Mouse (Mus musculus) embryonic facial prominence, embryonic 14.5 days (tissue): ENCODE measurements at regions not wholly inside any gene's neighbourhood (a gene's known extent, or its start where the extent isn't known, plus 50 kb on each side); places are given as distances from the start of the nearest gene placed in this dataset.

Experiments
- ATAC-seq: fragments of 200-750 bp; cut with Nextera tagmentation; 2 replicates; pipeline ENCODE4 v1.8.0; 2017; ENCODE audit warnings: low read depth, moderate number of reproducible peaks, moderate TSS enrichment
- DNase-seq: peaks from one replicate; pipeline ENCODE4 v3.0.0-alpha.2; 2015; ENCODE audit warnings: low spot score
- H3K27ac ChIP-seq: fragments of 300-500 bp; sonication (generic); replicated peaks from 2 replicates; pipeline ENCODE4 v1.5.1; 2014; ENCODE audit warnings: low read depth, mild to moderate bottlenecking, low read length, moderate library complexity
- H3K27me3 ChIP-seq: fragments of 300-500 bp; sonication (generic); replicated peaks from 2 replicates; pipeline ENCODE4 v1.6.1; 2014; ENCODE audit warnings: low read length; ENCODE audit not compliant: control insufficient read depth, insufficient read depth
- H3K36me3 ChIP-seq: fragments of 300-500 bp; sonication (generic); 2 replicates; pipeline ENCODE4 v1.6.1; 2014; ENCODE audit warnings: low read length, mixed read lengths; ENCODE audit not compliant: control insufficient read depth, insufficient read depth
- H3K4me1 ChIP-seq: fragments of 300-500 bp; sonication (generic); 2 replicates; pipeline ENCODE4 v1.6.1; 2014; ENCODE audit warnings: antibody characterized with exemption, low read length; ENCODE audit not compliant: control insufficient read depth, insufficient read depth
- H3K4me2 ChIP-seq: fragments of 300-500 bp; sonication (generic); 2 replicates; pipeline ENCODE4 v1.6.1; 2014; ENCODE audit warnings: low read depth, mild to moderate bottlenecking, low read length, moderate library complexity, mixed read lengths
- H3K4me3 ChIP-seq: fragments of 300-500 bp; sonication (generic); 2 replicates; pipeline ENCODE4 v1.5.1; 2014; ENCODE audit warnings: low read depth, mild to moderate bottlenecking, low read length
- H3K9ac ChIP-seq: fragments of 300-500 bp; sonication (generic); 2 replicates; pipeline ENCODE4 v1.6.1; 2014; ENCODE audit warnings: low read depth, mild to moderate bottlenecking, low read length, moderate library complexity, mixed read lengths
- H3K9me3 ChIP-seq: fragments of 300-500 bp; sonication (generic); 2 replicates; pipeline ENCODE4 v1.6.1; 2016; ENCODE audit warnings: low read length; ENCODE audit not compliant: control insufficient read depth
- WGBS: fragments of 180-500 bp; shearing (Covaris S2); extraction: QIAGEN DNeasy Blood & Tissue Kit; methylation state at CpG from one replicate; pipeline ENCODE4 v1.1.7; 2014; 5-methylcytosine and 5-hydroxymethylcytosine counted together

DNA sequence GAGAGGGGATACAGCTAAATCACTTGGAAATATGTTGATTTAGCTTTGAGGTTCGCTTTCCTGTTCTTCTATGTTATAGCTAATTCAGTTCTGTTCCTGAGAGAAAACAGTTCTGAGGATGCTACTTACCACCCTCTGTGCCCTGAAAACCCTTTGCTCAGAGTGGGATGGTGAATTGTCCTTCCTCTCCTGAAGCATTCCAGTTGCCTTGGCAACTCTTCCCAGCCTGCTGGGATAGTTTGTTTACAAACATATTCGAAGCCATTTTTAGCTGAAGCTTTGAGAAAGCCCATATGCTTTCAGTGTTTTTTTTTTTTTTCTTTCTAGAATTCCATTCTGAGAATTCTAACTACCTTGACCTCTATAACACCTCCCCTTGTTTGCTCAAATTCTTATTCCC, 530.1 kb upstream of the Marcks start:
- no peak for DNase-seq
- Histone ChIP-seq H3K9ac (no peak overlapping the region), H3K4me2 (no peak overlapping the region), H3K36me3 (no peaks in the 10 kb centered on the region), H3K4me1 (no peaks in the 10 kb centered on the region), H3K4me3 (no peak overlapping the region), H3K27ac (no peak overlapping the region), H3K9me3 (no peaks in the 10 kb centered on the region), H3K27me3 (no peaks in the 10 kb centered on the region)
- ATAC-seq: no peak
- 60% methylated on average over 2 of the region's 2 CpGs for WGBS

DNA sequence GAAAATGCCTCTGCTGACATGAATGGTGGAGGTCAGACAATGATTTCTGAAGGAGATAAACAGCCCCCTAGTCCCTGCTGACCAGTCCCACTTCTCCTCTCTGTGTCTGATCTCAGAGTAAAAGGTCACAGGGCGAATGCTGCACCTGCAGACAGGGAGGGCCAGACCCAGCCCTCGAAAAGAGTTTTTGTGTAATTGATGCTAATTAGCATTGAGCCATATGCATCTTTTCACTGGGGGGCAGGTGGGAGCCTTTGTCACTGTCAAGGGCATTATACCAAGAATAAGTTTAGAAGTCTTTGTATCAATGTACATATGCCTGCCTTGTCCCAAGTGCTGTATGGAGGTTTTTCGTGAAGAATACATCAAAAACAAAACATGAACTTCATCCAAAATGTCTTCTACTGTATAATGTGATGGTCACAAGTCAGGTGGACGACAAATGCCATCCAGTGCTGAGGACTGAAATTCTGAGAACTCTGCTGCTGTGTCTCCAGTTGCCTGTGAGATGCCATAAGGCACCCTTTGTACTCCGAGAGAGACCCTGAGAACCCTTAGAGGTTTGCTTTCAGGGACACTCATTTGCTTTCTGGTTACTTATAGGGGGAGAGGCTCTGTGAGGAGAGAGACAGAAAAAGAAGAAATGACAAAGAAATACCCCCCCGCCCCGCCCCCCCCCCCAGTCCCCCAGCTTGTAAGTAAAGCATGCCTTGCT, 528.5 kb upstream of the Marcks start:
- ATAC-seq: no peak
- Histone ChIP-seq H3K4me3 (no peak overlapping the region), H3K36me3 (no peaks in the 10 kb centered on the region), H3K9me3 (no peaks in the 10 kb centered on the region), H3K4me1 (no peaks in the 10 kb centered on the region), H3K27me3 (no peaks in the 10 kb centered on the region), H3K4me2 (no peak overlapping the region), H3K9ac (no peak overlapping the region), H3K27ac (no peak overlapping the region)
- DNase-seq: no peak
- WGBS: 47% methylated on average over 7 of the region's 7 CpGs

DNA sequence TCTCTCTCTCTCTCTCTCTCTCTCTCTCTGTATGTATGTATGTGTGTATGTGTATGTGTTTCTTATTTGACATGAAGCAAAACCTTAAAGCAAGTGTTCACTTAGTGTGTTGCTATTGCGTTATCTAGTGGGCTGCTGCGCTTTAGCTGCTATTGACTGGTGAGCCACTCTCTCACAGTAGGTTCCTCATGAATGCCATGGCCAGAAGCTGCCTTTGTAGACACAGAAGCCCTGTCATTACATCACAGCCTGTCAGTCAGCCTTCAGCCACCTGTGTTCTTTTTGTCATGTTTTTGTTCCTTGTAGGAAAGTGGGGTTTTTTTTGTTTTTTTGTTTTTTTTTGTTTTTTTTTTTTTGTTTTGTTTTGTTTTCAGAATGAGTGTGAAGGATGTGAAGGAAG, 527.8 kb upstream of the Marcks start:
- no peak overlapping the region for H3K4me2 ChIP-seq
- H3K4me3 ChIP-seq: no peak overlapping the region
- H3K36me3 ChIP-seq: no peaks in the 10 kb centered on the region
- H3K9me3 ChIP-seq: no peaks in the 10 kb centered on the region
- no peak overlapping the region for H3K9ac ChIP-seq
- no peaks in the 10 kb centered on the region for H3K27me3 ChIP-seq
- 90% methylated on average over 2 of the region's 2 CpGs for WGBS
- no peak for ATAC-seq
- H3K27ac ChIP-seq: no peak overlapping the region
- DNase-seq: no peak
- H3K4me1 ChIP-seq: no peaks in the 10 kb centered on the region

DNA sequence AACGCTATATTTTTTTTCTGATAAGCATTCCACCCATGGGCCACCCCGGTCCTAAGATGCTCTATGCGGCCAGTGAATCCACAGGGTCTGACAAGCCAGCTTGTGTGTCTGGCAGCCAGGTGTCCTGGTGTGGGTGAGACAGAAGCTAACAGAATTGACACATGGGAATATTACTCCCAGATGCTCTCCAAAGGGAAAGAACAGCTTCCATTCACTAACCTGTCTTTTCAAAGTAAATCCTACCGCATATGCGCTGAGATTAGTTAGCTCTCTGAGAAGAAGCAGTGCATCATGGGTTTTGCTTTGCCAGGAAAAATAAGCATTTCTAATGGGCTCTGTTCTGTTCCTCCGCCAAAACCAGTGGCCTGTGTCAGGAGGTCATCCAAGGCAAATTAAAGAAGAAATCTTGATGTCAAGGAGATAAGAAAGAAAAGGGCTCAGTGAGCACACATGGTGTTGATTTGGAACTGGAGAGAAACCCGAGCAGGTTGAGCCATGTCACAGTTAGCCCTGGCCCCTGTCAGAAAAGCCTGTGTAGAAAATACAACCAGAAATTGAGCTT, 498.4 kb upstream of the Marcks start:
- Histone ChIP-seq H3K4me1 (0 out of 2 replicates have a peak, but pooled peaks cover 6% of the 10 kb centered on the region), H3K9me3 (no peaks in the 10 kb centered on the region), H3K4me3 (no peak overlapping the region), H3K36me3 (no peaks in the 10 kb centered on the region), H3K9ac (no peak overlapping the region), H3K27ac (peak overlapping the region; percentile 21; the same call in 1 of the 2 replicates), H3K27me3 (no peaks in the 10 kb centered on the region), H3K4me2 (peak overlapping the region; percentile 15)
- ATAC-seq (peak; percentile 74), DNase-seq (peak; percentile 78)
- WGBS: 19% methylated on average over 7 of the region's 7 CpGs

DNA sequence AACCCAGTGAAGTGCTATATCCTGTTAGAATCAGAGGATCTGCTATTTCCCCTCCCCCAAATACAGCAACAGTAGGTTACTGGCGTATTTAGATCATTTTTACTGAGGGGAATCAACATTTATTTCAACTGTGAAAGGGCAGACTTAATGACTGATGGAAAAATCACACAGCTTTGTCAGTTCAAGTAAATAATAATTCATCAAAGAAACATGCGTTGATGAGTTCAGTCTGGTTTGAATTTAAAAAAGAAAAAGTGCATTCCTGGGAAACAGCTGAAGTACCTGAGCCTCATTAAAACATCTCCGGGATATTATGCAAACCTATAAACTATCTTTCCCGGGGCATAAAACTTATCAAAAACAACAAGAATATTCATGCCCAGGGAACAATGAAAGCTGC, 497.7 kb upstream of the Marcks start:
- Histone ChIP-seq H3K36me3 (no peaks in the 10 kb centered on the region), H3K4me2 (peak overlapping the region; percentile 15; the same call in 1 of the 2 replicates), H3K4me1 (0 out of 2 replicates have a peak, but pooled peaks cover 6% of the 10 kb centered on the region), H3K27ac (no peak overlapping the region), H3K9ac (no peak overlapping the region), H3K27me3 (no peaks in the 10 kb centered on the region), H3K4me3 (no peak overlapping the region), H3K9me3 (no peaks in the 10 kb centered on the region)
- no peak for DNase-seq
- WGBS: 28% methylated on average over 4 of the region's 4 CpGs
- ATAC-seq: no peak

DNA sequence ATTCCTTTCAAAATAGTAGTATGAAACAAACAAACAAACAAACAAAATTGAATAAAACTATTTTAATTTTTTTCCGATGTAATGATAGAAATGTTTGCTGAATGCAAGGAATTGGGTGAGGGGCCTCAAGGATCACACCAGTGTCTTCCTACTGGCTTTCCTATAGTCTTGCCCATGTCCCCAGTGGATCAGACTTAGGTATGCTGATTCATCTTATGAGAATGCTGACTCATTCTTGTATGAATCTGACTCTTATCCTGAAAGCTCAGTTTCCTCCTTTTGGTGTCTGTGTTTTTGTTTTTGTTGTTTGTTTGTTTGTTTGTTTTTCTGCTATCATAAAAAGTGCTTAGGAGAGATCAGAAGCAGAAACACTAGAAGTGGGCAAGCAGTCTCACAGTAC, 491.7 kb upstream of the Marcks start:
- H3K36me3 ChIP-seq: no peaks in the 10 kb centered on the region
- H3K27ac ChIP-seq: no peak overlapping the region
- DNase-seq (no peak), ATAC-seq (no peak)
- peaks cover 9% of the 10 kb centered on the region for H3K4me1 ChIP-seq
- no peak overlapping the region for H3K4me2 ChIP-seq
- H3K27me3 ChIP-seq: no peaks in the 10 kb centered on the region
- H3K9me3 ChIP-seq: no peaks in the 10 kb centered on the region
- no peak overlapping the region for H3K4me3 ChIP-seq
- no peak overlapping the region for H3K9ac ChIP-seq
- 95% methylated on average over 1 of the region's 1 CpGs for WGBS

- Histone ChIP-seq H3K4me1 (peaks cover 9% of the 10 kb centered on the region), H3K9me3 (no peaks in the 10 kb centered on the region), H3K27ac (0 out of 2 replicates have a peak overlapping the region, but pooled peaks have one; percentile 15), H3K36me3 (no peaks in the 10 kb centered on the region), H3K4me3 (no peak overlapping the region), H3K9ac (no peak overlapping the region), H3K27me3 (no peaks in the 10 kb centered on the region), H3K4me2 (no peak overlapping the region)
- ATAC-seq (peak; percentile 30; the same call in 1 of the 2 replicates), DNase-seq (peak; percentile 61)
- 72% methylated on average over 3 of the region's 3 CpGs for WGBS
Measured at GRCm38 (mm10) chr10:37627900-37628299, 489.2 kb upstream of the Marcks start.

DNA sequence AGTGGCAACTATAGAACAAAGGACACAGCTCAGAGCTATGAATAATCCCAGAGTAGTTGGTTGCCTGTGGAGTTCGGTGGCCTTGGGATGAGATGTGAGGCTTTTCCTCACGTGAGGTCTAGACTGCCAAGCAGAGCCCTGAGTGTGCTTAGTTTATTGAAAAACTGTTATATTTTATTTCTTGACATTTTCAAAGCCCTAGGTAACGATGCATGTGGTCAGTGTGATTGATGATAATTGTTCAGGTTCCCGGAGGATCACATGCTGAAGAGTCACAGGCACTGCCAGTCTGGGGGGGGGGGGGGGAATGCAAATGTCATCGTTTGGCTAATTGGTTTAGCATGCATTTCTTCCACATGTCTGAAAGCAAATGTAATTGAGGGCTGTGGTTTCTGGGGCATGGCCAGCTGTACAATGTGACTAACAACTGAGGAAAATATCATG, 488.1 kb upstream of the Marcks start:
- Histone ChIP-seq H3K27me3 (no peaks in the 10 kb centered on the region), H3K4me1 (peaks cover 9% of the 10 kb centered on the region), H3K9me3 (no peaks in the 10 kb centered on the region), H3K36me3 (no peaks in the 10 kb centered on the region), H3K27ac (no peak overlapping the region), H3K4me2 (no peak overlapping the region), H3K4me3 (no peak overlapping the region), H3K9ac (no peak overlapping the region)
- DNase-seq (peak; percentile 55), ATAC-seq (no peak; the same call in 1 of the 2 replicates)
- 41% methylated on average over 5 of the region's 5 CpGs for WGBS
